Mouse (Mus musculus): Measurements from ENCODE around the gene Tas2r143.

Tas2r143 gene

GRCm38 (mm10) chr6:42365215-42365614, 34.8 kb upstream of the Tas2r143 start:
- DNase-seq (ENCODE audit: low read depth, low spot score): no peak

- peak; percentile 34 for DNase-seq (ENCODE audit: low read depth, low spot score)
These were observed 30.2 kb upstream of the Tas2r143 start for GRCm38 (mm10) chr6:42369870-42370269.

- DNase-seq (ENCODE audit: low read depth, low spot score): no peak
These were observed 29.2 kb upstream of the Tas2r143 start for GRCm38 (mm10) chr6:42370630-42371363.

GRCm38 (mm10) chr6:42372001-42372400, 28.0 kb upstream of the Tas2r143 start:
- no peak for DNase-seq (ENCODE audit: low read depth, low spot score)

GRCm38 (mm10) chr6:42372421-42372815, 27.6 kb upstream of the Tas2r143 start:
- no peak for DNase-seq (ENCODE audit: low read depth, low spot score)

GRCm38 (mm10) chr6:42372816-42373547, 27.1 kb upstream of the Tas2r143 start, which contains the start of gene Epha1:
TSS of gene Epha1 (minus strand) at chr6:42373268.
- DNase-seq (ENCODE audit: low read depth, low spot score): peak; percentile 65

GRCm38 (mm10) chr6:42373669-42374430, 26.2 kb upstream of the Tas2r143 start:
- no peak for DNase-seq (ENCODE audit: low read depth, low spot score)

GRCm38 (mm10) chr6:42374701-42375100, 25.3 kb upstream of the Tas2r143 start:
- DNase-seq (ENCODE audit: low read depth, low spot score): no peak

GRCm38 (mm10) chr6:42375131-42375530, 24.9 kb upstream of the Tas2r143 start:
- DNase-seq (ENCODE audit: low read depth, low spot score): no peak

GRCm38 (mm10) chr6:42376016-42376415, 24.0 kb upstream of the Tas2r143 start:
- DNase-seq (ENCODE audit: low read depth, low spot score): no peak

- DNase-seq (ENCODE audit: low read depth, low spot score): no peak
These were observed 23.5 kb upstream of the Tas2r143 start for GRCm38 (mm10) chr6:42376504-42377019.

- no peak for DNase-seq (ENCODE audit: low read depth, low spot score)
These were observed 22.8 kb upstream of the Tas2r143 start for GRCm38 (mm10) chr6:42377280-42377679.

- DNase-seq (ENCODE audit: low read depth, low spot score): no peak
These were observed 20.5 kb upstream of the Tas2r143 start for GRCm38 (mm10) chr6:42379551-42379950.

GRCm38 (mm10) chr6:42380416-42381144, 19.5 kb upstream of the Tas2r143 start:
- peak; percentile 45 for DNase-seq (ENCODE audit: low read depth, low spot score)

- DNase-seq (ENCODE audit: low read depth, low spot score): no peak
These were observed 18.8 kb upstream of the Tas2r143 start for GRCm38 (mm10) chr6:42381221-42381620.

GRCm38 (mm10) chr6:42381916-42382381, 18.1 kb upstream of the Tas2r143 start:
- no peak for DNase-seq (ENCODE audit: low read depth, low spot score)

- DNase-seq (ENCODE audit: low read depth, low spot score): no peak
These were observed 16.7 kb upstream of the Tas2r143 start for GRCm38 (mm10) chr6:42383360-42383759.

- peak; percentile 20 for DNase-seq (ENCODE audit: low read depth, low spot score)
These were observed 14.4 kb upstream of the Tas2r143 start for GRCm38 (mm10) chr6:42385635-42386034.

GRCm38 (mm10) chr6:42391796-42392330, 8.2 kb upstream of the Tas2r143 start:
- peak; percentile 31 for DNase-seq (ENCODE audit: low read depth, low spot score)

GRCm38 (mm10) chr6:42395960-42396809, 3.9 kb upstream of the Tas2r143 start:
- DNase-seq (ENCODE audit: low read depth, low spot score): no peak

Measured in mesoderm, embryonic 11.5 days (tissue).